Mouse (Mus musculus) adrenal gland, postnatal 36 days (tissue): ENCODE measurements at regions not wholly inside any gene's neighbourhood (a gene's known extent, or its start where the extent isn't known, plus 50 kb on each side); places are given as distances from the start of the nearest gene placed in this dataset.

Experiments
- DNase-seq, 2 experiments: peaks; one replicate each; pipeline ENCODE4 v3.0.0; 2021; ENCODE audit warnings: mixed read lengths in 1 of 2

GRCm38 (mm10) chr14:76674949-76675348 is 118.3 kb upstream of the Serp2 start:
- no peak for DNase-seq

GRCm38 (mm10) chr14:76673671-76674331 is 117.1 kb upstream of the Serp2 start:
- DNase-seq = no peak

DNA sequence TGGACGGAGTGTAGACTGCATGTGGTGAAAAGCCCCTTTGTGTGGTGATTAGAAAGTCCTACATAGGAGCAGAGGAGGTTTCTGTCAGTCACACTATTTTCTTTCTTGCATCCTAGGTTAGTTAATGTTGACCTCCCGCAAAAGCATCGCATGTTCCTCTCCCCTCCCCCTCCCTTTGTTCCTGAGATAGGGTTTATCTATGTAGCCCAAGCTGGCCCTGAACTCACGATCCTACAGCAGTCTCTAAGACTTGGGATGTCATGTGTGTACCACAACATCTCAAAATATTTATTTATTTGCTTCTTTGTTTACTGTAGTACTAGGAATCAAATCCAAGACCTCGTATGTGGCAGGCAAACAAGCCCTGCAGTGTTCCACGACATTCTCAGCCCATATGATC is 116.2 kb upstream of the Serp2 start:
- no peak for DNase-seq

- no peak for DNase-seq
Measured at GRCm38 (mm10) chr14:76672442-76672841, 115.8 kb upstream of the Serp2 start.

DNA sequence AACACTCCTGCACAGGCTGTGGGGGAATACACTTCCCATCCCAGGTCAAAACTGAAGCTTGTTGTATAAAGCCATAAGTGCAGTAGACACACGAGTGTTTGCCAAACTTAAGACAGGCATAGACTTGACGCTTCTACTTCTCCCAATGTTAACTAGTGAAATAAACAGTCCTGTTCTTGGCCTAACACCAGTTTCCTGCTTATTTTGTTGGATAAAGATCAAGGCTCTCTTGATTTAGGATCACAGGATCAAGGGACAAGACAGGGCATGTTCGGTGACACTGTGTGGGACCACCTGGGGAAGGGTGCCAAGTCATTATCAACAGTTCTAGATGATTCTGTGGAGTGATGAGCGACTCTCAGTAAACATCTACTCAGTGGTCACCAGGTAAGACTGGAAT is 114.3 kb upstream of the Serp2 start:
- DNase-seq = no peak

- no peak for DNase-seq
Measured at GRCm38 (mm10) chr14:76665754-76666371, 109.2 kb upstream of the Serp2 start.

- DNase-seq = peak; percentile 24 to 55
Measured at GRCm38 (mm10) chr14:76664586-76665508, 108.2 kb upstream of the Serp2 start.

DNA sequence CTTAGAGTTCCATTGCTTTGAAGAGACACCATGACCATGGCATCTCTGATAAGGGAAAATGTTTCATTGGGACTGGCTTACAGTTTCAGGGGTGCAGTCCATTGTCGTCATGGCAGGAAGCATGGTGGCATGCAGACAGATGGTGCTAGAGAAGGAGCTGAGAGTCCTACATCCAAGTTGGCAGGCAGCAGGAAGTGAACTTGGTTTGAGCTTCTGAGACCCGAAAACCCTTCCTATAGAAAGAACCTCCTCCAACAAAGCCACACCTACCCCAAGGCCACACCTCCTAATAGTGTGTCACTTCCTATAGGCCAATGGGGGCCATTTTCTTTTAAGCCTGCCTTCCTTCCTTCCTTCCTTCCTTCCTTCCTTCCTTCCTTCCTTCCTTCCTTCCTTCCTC is 107.1 kb upstream of the Serp2 start:
- DNase-seq = no peak

DNA sequence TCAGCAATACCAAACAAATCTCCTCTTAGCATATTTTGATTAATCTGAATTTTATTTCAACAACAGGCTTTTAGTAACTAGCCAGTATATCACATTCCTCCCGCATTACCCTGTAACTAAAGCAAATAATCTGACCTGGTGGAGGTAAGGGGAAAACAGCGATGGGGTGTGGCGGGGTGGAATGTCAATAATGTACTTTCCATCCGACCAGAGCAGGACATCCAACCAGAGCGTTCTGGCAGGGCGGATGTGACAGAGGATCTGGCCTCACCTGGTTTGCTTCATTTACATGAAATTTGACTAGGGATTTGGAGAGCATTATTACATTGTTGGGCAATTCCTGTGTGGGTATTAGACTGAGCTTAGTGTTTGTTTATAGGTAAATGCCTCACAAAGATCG is 106.2 kb upstream of the Serp2 start:
- DNase-seq = no peak

DNA sequence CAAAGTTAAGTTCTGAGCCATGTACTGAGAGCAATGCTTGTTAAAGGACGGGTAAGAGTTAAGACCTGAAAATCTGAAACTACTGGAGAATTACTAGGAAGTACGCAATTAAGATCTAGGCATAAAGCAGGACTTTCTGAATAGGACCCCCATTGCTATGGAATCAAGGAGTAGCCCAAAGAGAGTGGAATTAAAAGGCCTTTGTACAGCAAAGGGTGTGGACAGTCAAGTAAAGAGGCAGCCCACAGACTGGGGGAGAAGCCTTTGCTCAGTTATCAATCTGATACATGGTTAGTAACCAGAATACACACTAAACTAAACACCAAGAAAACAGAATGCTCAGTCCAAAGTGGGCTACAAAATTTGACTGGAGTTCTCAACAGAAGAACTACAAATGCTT is 104.2 kb upstream of the Serp2 start:
- no peak for DNase-seq

- DNase-seq = peak; percentile 37 to 38
Measured at GRCm38 (mm10) chr14:76658952-76659502, 102.3 kb upstream of the Serp2 start.

- DNase-seq = peak; percentile 73 to 85
Measured at GRCm38 (mm10) chr14:76657784-76658610, 101.3 kb upstream of the Serp2 start.

- DNase-seq = peak; percentile 24 to 35
Measured at GRCm38 (mm10) chr14:76657375-76657774, 100.7 kb upstream of the Serp2 start.

- no peak for DNase-seq
Measured at GRCm38 (mm10) chr14:76652356-76653126, 95.9 kb upstream of the Serp2 start.

GRCm38 (mm10) chr14:76651096-76651495 is 94.4 kb upstream of the Serp2 start:
- DNase-seq = no peak

DNA sequence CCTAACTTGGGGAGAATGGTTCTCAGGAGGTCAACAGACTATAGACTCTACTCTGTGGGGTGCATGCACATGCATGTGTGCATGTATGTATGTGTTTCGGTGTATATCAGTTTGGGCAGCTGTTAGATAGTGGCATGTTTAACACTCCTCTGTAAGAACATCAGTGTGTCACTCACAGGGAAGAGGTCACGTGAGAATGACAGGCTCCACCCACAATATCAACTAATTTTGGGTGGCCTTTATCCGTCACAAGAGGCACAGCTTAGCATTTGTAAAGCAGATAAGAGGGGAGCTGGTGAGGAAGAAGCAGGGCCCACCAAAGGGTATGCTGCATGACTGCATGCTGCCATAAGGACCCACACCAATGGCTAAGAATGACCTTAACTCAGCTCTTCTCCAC is 93.2 kb upstream of the Serp2 start:
- DNase-seq = no peak

GRCm38 (mm10) chr14:76644716-76645115 is 88.0 kb upstream of the Serp2 start:
- no peak for DNase-seq

GRCm38 (mm10) chr14:76641752-76642529 is 85.3 kb upstream of the Serp2 start:
- DNase-seq = no peak

GRCm38 (mm10) chr14:76633170-76633569 is 76.5 kb upstream of the Serp2 start:
- no peak for DNase-seq

DNA sequence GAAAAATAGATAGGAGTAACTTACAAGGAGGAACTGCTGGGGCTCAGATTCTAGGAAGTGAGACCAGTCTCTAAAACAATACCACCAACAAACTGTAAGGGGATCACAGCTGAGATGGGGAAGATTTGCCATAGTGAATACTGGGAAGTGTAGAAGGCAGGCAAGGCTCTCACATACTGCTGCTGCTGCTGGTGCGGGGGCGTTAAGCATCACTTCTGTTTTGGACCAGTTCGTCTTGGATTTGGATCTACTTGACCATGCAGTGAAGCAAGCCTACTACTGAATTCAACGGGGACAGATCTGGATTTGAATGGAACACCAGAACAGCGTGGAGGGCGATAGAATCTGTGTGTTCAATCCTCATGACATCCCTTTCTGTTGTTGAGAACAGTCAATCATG is 76.1 kb upstream of the Serp2 start:
- DNase-seq = no peak
